Mouse (Mus musculus): ENCODE data around the gene Rnase11. TPM values are rescaled to one million over a fixed set of nuclear protein-coding genes. Genes with fewer than 3 reads are reported as not detected.
A peak's percentile ranks its signal among the peaks of the same experiment; 100 is the strongest.
"Not testable (repeated sequence)": the region's sequence is repeated elsewhere in the genome, so short reads cannot be mapped to it uniquely, and the experiment has no call there.

Rnase11 gene
- polyA plus RNA-seq, 1 experiment from 2014 or later = not detected

DNA sequence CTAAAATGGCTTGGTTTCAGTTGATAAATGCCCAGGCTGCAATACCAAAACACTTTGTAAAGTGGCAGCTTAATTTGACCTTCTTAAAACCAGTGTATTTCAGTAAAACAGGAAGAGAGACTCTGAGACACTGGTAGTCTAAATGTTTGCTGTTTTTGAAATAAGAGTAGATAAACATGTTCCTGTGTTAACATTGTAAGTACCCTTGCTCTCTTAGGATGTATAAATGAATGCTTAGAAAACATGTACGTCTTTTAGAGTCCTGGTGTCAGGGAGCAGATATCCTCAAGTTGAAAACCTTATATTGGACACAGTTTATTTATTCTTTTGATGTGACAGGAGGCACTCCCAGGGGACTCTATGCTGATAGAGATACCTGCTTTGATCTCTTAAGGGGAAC is 14.8 kb downstream of the Rnase11 start:
- DNase-seq (ENCODE audit: low spot score) = no peak
- Histone ChIP-seq H3K27ac (ENCODE audit: low read depth, low read length) (no peak overlapping the region), H3K36me3 (ENCODE audit: control insufficient read depth, insufficient read depth, low read length) (no peaks in the 10 kb centered on the region), H3K4me3 (ENCODE audit: low read depth, low read length) (no peak overlapping the region), H3K27me3 (replicated peaks; ENCODE audit: control insufficient read depth, insufficient read depth, low read length) (no peaks in the 10 kb centered on the region), H3K9ac (ENCODE audit: low read depth, low read length) (no peak overlapping the region), H3K4me1 (replicated peaks; ENCODE audit: control insufficient read depth, insufficient read depth, low read length) (no peaks in the 10 kb centered on the region), H3K9me3 (ENCODE audit: control insufficient read depth, low read length) (no peaks in the 10 kb centered on the region), H3K4me2 (no peak overlapping the region)
- ATAC-seq (replicated peaks; ENCODE audit: low FRiP score) = no peak
- WGBS = 65% methylated on average over 1 of the region's 1 CpGs

DNA sequence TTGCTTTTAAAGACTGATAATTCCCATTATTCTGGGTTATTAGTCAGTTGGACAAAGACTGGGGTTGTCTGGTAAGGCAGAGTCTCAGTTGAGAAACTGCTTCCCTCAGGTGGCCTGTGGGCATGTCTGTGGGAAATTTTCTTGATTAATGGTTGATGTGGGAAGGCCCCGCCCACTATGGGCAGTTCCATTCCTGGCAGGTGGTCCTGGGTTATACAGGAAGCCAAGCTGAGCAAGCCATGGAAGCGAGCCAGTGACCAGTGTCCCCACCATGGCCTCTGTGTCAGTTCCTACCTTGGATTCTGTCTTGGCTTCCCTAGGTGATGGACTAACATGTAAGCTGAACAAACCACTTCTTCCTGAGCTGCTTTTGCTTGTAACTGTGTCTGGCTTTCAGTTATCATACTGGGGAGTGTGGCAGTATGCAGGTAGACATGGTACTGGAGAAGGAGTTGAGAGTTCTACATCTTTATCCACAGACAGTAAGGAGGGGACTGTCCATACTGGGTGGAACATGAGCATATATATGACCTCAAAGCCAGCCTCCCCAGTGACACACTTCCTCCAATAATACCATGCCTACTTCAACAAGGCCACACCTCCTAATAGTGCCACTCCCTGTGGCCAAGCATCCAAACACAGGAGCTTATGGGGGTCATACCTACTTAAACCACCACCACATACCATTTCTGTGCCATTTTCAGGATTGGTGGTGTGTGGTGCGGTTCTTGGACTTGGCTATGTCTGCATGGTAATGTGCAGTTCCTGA is 22.4 kb downstream of the Rnase11 start:
- H3K27me3 ChIP-seq (replicated peaks; ENCODE audit: control insufficient read depth, insufficient read depth, low read length) = no peaks in the 10 kb centered on the region
- no peaks in the 10 kb centered on the region for H3K36me3 ChIP-seq (ENCODE audit: control insufficient read depth, insufficient read depth, low read length)
- no peak overlapping the region for H3K9ac ChIP-seq (ENCODE audit: low read depth, low read length)
- no peaks in the 10 kb centered on the region for H3K4me1 ChIP-seq (replicated peaks; ENCODE audit: control insufficient read depth, insufficient read depth, low read length)
- 62% methylated on average over 3 of the region's 3 CpGs for WGBS
- 0 out of 2 replicates have a peak, but pooled peaks have one; percentile 23 for ATAC-seq (replicated peaks; ENCODE audit: low FRiP score)
- no peak for DNase-seq (ENCODE audit: low spot score)
- no peaks in the 10 kb centered on the region for H3K9me3 ChIP-seq (ENCODE audit: control insufficient read depth, low read length)
- H3K4me3 ChIP-seq (ENCODE audit: low read depth, low read length) = no peak overlapping the region
- no peak overlapping the region for H3K4me2 ChIP-seq
- H3K27ac ChIP-seq (ENCODE audit: low read depth, low read length) = no peak overlapping the region

GRCm38 (mm10) chr14:51026391-51027133 is 23.4 kb downstream of the Rnase11 start:
- whole genome bisulfite sequencing = 33% methylated on average over 5 of the region's 5 CpGs
- ATAC-seq (replicated peaks; ENCODE audit: low FRiP score) = peak; percentile 76

DNA sequence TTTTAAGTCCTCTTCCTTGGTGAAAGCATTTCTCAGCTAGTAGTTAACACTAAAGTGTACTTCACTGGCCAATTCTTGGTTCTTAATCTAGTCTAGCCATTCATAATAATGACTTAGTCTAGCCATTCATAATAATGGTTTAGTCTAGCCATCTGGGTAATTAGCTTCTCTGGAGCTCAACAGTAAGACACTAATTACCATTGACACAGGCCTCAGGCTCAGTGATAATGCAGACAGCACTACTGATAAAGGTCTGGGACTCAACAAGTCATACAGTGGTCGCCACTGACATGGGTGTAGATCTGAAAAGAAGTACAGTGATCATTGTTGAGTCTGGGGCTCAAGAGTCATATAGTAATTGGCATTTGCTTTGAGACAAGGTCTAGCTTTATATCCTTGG is 25.1 kb downstream of the Rnase11 start:
- ATAC-seq (replicated peaks; ENCODE audit: low FRiP score) = no peak
- whole genome bisulfite sequencing = 57% methylated on average over 1 of the region's 1 CpGs

More at GRCm38 (mm10) chr14:51026391-51027133, 23.4 kb downstream of the Rnase11 start:
- no peaks in the 10 kb centered on the region for H3K27me3 ChIP-seq (replicated peaks; ENCODE audit: control insufficient read depth, insufficient read depth, low read length)
- H3K9ac ChIP-seq (ENCODE audit: low read depth, low read length) = no peak overlapping the region
- H3K4me3 ChIP-seq (ENCODE audit: low read depth, low read length) = no peak overlapping the region
- no peaks in the 10 kb centered on the region for H3K9me3 ChIP-seq (ENCODE audit: control insufficient read depth, low read length)
- no peaks in the 10 kb centered on the region for H3K36me3 ChIP-seq (ENCODE audit: control insufficient read depth, insufficient read depth, low read length)
- DNase-seq (ENCODE audit: low spot score) = no peak
- H3K4me1 ChIP-seq (replicated peaks; ENCODE audit: control insufficient read depth, insufficient read depth, low read length) = no peaks in the 10 kb centered on the region
- H3K27ac ChIP-seq (ENCODE audit: low read depth, low read length) = no peak overlapping the region
- H3K4me2 ChIP-seq = no peak overlapping the region

GRCm38 (mm10) chr14:51023457-51023856 is 26.5 kb downstream of the Rnase11 start:
- Histone ChIP-seq H3K9ac (ENCODE audit: low read depth, low read length) (no peak overlapping the region), H3K4me2 (no peak overlapping the region), H3K4me1 (replicated peaks; ENCODE audit: control insufficient read depth, insufficient read depth, low read length) (no peaks in the 10 kb centered on the region), H3K27me3 (replicated peaks; ENCODE audit: control insufficient read depth, insufficient read depth, low read length) (no peaks in the 10 kb centered on the region), H3K27ac (ENCODE audit: low read depth, low read length) (no peak overlapping the region), H3K4me3 (ENCODE audit: low read depth, low read length) (no peak overlapping the region), H3K36me3 (ENCODE audit: control insufficient read depth, insufficient read depth, low read length) (no peaks in the 10 kb centered on the region), H3K9me3 (ENCODE audit: control insufficient read depth, low read length) (no peaks in the 10 kb centered on the region)
- WGBS = 75% methylated on average over 4 of the region's 4 CpGs
- no peak for ATAC-seq (replicated peaks; ENCODE audit: low FRiP score)
- no peak for DNase-seq (ENCODE audit: low spot score)

More for the DNA sequence above, 25.1 kb downstream of the Rnase11 start:
- H3K9me3 ChIP-seq (ENCODE audit: control insufficient read depth, low read length) = no peaks in the 10 kb centered on the region
- H3K9ac ChIP-seq (ENCODE audit: low read depth, low read length) = no peak overlapping the region
- H3K36me3 ChIP-seq (ENCODE audit: control insufficient read depth, insufficient read depth, low read length) = no peaks in the 10 kb centered on the region
- no peak overlapping the region for H3K4me2 ChIP-seq
- H3K4me1 ChIP-seq (replicated peaks; ENCODE audit: control insufficient read depth, insufficient read depth, low read length) = no peaks in the 10 kb centered on the region
- H3K27me3 ChIP-seq (replicated peaks; ENCODE audit: control insufficient read depth, insufficient read depth, low read length) = no peaks in the 10 kb centered on the region
- no peak overlapping the region for H3K27ac ChIP-seq (ENCODE audit: low read depth, low read length)
- DNase-seq (ENCODE audit: low spot score) = no peak
- no peak overlapping the region for H3K4me3 ChIP-seq (ENCODE audit: low read depth, low read length)

DNA sequence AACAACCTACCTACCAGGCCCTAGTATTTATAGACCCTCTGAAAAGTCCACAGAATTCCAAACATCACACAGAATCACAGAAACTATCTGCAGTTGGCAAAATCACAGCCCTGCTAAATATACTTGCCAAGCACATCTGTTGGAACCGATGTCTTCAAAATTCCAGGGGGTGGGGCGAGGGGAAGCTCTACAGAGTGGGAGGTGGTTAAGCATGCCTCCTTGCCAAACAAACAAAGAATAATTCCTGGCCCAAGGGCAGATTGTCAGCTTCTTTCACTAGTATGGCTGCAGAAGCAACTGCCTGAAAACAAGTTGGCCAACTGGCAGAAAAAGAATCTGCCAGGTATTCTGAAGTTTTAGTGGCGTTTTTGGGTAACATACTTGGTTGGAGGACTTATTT is 32.7 kb downstream of the Rnase11 start:
- WGBS = 73% methylated on average over 3 of the region's 3 CpGs
- Histone ChIP-seq H3K27ac (ENCODE audit: low read depth, low read length) (no peak overlapping the region), H3K9ac (ENCODE audit: low read depth, low read length) (no peak overlapping the region), H3K9me3 (ENCODE audit: control insufficient read depth, low read length) (no peaks in the 10 kb centered on the region), H3K4me3 (ENCODE audit: low read depth, low read length) (no peak overlapping the region), H3K4me1 (replicated peaks; ENCODE audit: control insufficient read depth, insufficient read depth, low read length) (no peaks in the 10 kb centered on the region), H3K27me3 (replicated peaks; ENCODE audit: control insufficient read depth, insufficient read depth, low read length) (no peaks in the 10 kb centered on the region), H3K4me2 (no peak overlapping the region), H3K36me3 (ENCODE audit: control insufficient read depth, insufficient read depth, low read length) (no peaks in the 10 kb centered on the region)
- no peak for DNase-seq (ENCODE audit: low spot score)
- ATAC-seq (replicated peaks; ENCODE audit: low FRiP score) = no peak

DNA sequence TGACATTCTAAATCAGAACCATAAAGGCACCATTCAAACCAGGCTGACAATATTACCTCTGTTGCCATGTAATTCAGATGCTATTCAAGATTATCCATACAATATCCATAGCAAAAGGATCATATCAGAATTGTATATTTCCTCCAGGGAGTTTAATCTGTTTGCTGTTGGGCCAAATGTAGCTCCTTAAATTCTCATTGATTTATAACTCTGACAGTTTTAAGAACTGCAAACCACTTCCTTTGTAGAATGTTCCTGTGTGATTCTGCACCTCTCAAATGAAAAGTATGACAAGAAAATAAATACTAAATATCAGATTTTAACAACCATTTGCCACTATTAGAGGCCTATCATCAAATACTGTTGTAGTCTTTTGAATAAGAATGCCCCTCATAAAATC is 34.2 kb downstream of the Rnase11 start:
- Histone ChIP-seq H3K4me3 (ENCODE audit: low read depth, low read length) (no peak overlapping the region), H3K36me3 (ENCODE audit: control insufficient read depth, insufficient read depth, low read length) (no peaks in the 10 kb centered on the region), H3K27me3 (replicated peaks; ENCODE audit: control insufficient read depth, insufficient read depth, low read length) (no peaks in the 10 kb centered on the region), H3K27ac (ENCODE audit: low read depth, low read length) (no peak overlapping the region), H3K4me1 (replicated peaks; ENCODE audit: control insufficient read depth, insufficient read depth, low read length) (no peaks in the 10 kb centered on the region), H3K4me2 (no peak overlapping the region), H3K9me3 (ENCODE audit: control insufficient read depth, low read length) (no peaks in the 10 kb centered on the region), H3K9ac (ENCODE audit: low read depth, low read length) (no peak overlapping the region)
- DNase-seq (ENCODE audit: low spot score) (no peak), ATAC-seq (replicated peaks; ENCODE audit: low FRiP score) (no peak)

DNA sequence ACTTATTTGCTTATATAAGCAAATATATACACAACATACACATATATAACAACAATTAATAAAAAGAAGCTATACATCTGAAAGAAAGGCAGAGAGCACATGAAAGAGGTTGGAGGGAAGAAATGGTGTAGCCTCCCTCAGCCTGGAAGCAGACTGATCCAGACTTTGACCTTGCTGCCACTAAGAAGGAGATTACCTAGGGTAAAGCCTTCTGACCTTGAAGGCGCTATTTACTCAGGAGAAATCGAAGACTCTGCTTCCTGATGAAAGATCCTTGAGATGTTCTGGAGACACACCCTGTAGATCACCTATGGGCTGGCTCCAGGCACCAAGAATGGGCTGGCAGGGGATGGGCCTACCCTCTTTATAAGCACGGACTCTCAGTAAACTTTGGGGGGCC is 35.2 kb downstream of the Rnase11 start:
- not testable (repeated sequence) for H3K27me3 ChIP-seq (replicated peaks; ENCODE audit: control insufficient read depth, insufficient read depth, low read length); H3K4me3 ChIP-seq (ENCODE audit: low read depth, low read length); H3K4me2 ChIP-seq; H3K36me3 ChIP-seq (ENCODE audit: control insufficient read depth, insufficient read depth, low read length); ATAC-seq (replicated peaks; ENCODE audit: low FRiP score); DNase-seq (ENCODE audit: low spot score); H3K4me1 ChIP-seq (replicated peaks; ENCODE audit: control insufficient read depth, insufficient read depth, low read length); H3K9ac ChIP-seq (ENCODE audit: low read depth, low read length); H3K9me3 ChIP-seq (ENCODE audit: control insufficient read depth, low read length); H3K27ac ChIP-seq (ENCODE audit: low read depth, low read length)
- WGBS = 79% methylated on average over 3 of the region's 3 CpGs

DNA sequence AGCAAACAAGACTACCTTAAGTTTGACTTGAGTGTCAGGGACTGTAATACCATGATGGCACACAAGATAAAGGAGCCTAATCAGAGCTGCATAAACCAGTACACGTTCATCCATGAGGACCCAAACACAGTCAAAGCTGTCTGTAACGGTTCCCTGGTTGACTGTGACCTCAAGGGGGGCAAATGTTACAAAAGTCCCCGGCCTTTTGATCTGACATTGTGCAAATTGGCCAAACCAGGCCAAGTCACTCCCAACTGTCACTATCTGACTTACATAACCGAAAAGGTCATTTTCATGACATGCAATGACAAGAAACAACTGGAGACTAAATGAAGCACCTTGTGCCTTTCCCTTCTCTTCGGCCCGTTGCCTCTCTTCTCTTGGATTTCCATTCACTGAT is 40.4 kb downstream of the Rnase11 start:
- Histone ChIP-seq H3K27ac (ENCODE audit: low read depth, low read length) (no peak overlapping the region), H3K36me3 (ENCODE audit: control insufficient read depth, insufficient read depth, low read length) (no peaks in the 10 kb centered on the region), H3K4me1 (replicated peaks; ENCODE audit: control insufficient read depth, insufficient read depth, low read length) (no peaks in the 10 kb centered on the region), H3K9me3 (ENCODE audit: control insufficient read depth, low read length) (no peaks in the 10 kb centered on the region), H3K27me3 (replicated peaks; ENCODE audit: control insufficient read depth, insufficient read depth, low read length) (no peaks in the 10 kb centered on the region), H3K9ac (ENCODE audit: low read depth, low read length) (no peak overlapping the region), H3K4me3 (ENCODE audit: low read depth, low read length) (no peak overlapping the region), H3K4me2 (no peak overlapping the region)
- no peak for DNase-seq (ENCODE audit: low spot score)
- WGBS = 80% methylated on average over 6 of the region's 6 CpGs
- ATAC-seq (replicated peaks; ENCODE audit: low FRiP score) = no peak

All from liver, embryonic 11.5 days (tissue).